Mouse (Mus musculus) kidney, postnatal 0 days (tissue): ENCODE measurements at regions not wholly inside any gene's neighbourhood (a gene's known extent, or its start where the extent isn't known, plus 50 kb on each side); places are given as distances from the start of the nearest gene placed in this dataset.

Experiments
- ATAC-seq: fragments of 200-750 bp; cut with Nextera tagmentation; replicated peaks from 2 replicates; pipeline ENCODE4 v1.8.0; 2017; ENCODE audit warnings: low read depth, moderate number of reproducible peaks, moderate TSS enrichment, moderate library complexity; ENCODE audit not compliant: low FRiP score
- DNase-seq: peaks from one replicate; pipeline ENCODE4 v3.0.0-alpha.2; 2016; ENCODE audit warnings: low spot score
- H3K27ac ChIP-seq: fragments of 300-500 bp; sonication (generic); 2 replicates; pipeline ENCODE4 v1.5.1; 2014; ENCODE audit warnings: mild to moderate bottlenecking
- H3K27me3 ChIP-seq: fragments of 300-500 bp; sonication (generic); 2 replicates; pipeline ENCODE4 v1.6.1; 2014; ENCODE audit warnings: low read length, mixed read lengths; ENCODE audit not compliant: insufficient read depth
- H3K36me3 ChIP-seq: fragments of 300-500 bp; sonication (generic); 2 replicates; pipeline ENCODE4 v1.6.1; 2014; ENCODE audit warnings: low read length, mixed read lengths; ENCODE audit not compliant: insufficient read depth
- H3K4me1 ChIP-seq: fragments of 300-500 bp; sonication (generic); replicated peaks from 2 replicates; pipeline ENCODE4 v1.6.1; 2014; ENCODE audit warnings: antibody characterized with exemption, low read length, mixed read lengths; ENCODE audit not compliant: insufficient read depth
- H3K4me2 ChIP-seq: fragments of 300-500 bp; sonication (generic); 2 replicates; pipeline ENCODE4 v1.6.1; 2014; ENCODE audit warnings: mild to moderate bottlenecking, low read length, moderate library complexity, mixed read lengths
- H3K4me3 ChIP-seq: fragments of 300-500 bp; sonication (generic); replicated peaks from 2 replicates; pipeline ENCODE4 v1.5.1; 2014; ENCODE audit warnings: low read depth, low read length
- H3K9ac ChIP-seq: fragments of 300-500 bp; sonication (generic); 2 replicates; pipeline ENCODE4 v1.6.1; 2014; ENCODE audit warnings: low read depth, low read length
- H3K9me3 ChIP-seq: fragments of 300-500 bp; sonication (generic); replicated peaks from 2 replicates; pipeline ENCODE4 v1.6.1; 2016; ENCODE audit warnings: low read length, inconsistent platforms, mixed read lengths
- CTCF ChIP-seq: IDR thresholded peaks from 2 replicates; pipeline ENCODE4 v1.5.1; 2016; ENCODE audit warnings: antibody characterized with exemption, low read depth, mild to moderate bottlenecking, moderate library complexity
- WGBS: fragments of 180-500 bp; shearing (Covaris S2); extraction: QIAGEN DNeasy Blood & Tissue Kit; methylation state at CpG from one replicate; pipeline ENCODE4 v1.1.7; 2014; 5-methylcytosine and 5-hydroxymethylcytosine counted together

DNA sequence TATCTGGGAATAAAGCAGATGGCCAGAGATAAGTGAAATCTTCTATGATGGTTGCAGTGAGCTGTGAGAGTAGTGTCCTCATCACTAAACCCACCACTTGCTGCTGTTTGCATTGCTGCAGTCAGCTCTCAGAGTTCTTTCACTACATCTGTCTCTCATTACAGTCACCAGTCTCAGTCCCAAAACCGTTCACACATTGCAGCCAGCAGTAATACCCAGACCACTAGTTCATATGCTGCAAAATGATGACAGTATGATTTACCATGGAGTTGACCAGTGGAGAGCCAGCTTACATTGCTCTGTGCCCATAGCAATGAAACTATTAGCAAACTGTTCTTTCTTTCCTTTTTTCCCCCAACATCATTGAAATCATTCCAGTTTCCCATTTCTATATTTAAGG is 718.6 kb downstream of the Tlr4 start:
- Histone ChIP-seq H3K27ac (no peak overlapping the region), H3K9ac (no peak overlapping the region), H3K27me3 (no peaks in the 10 kb centered on the region), H3K4me3 (no peak overlapping the region), H3K4me1 (no peaks in the 10 kb centered on the region), H3K36me3 (no peaks in the 10 kb centered on the region), H3K4me2 (no peak overlapping the region), H3K9me3 (no peaks in the 10 kb centered on the region)
- ATAC-seq (no peak), DNase-seq (no peak)
- 72% methylated on average over 1 of the region's 1 CpGs for WGBS
- TF ChIP-seq CTCF: no peak

- no peak overlapping the region for H3K27ac ChIP-seq
- H3K36me3 ChIP-seq: no peaks in the 10 kb centered on the region
- TF ChIP-seq CTCF: no peak
- H3K4me1 ChIP-seq: no peaks in the 10 kb centered on the region
- no peaks in the 10 kb centered on the region for H3K9me3 ChIP-seq
- H3K4me2 ChIP-seq: no peak overlapping the region
- DNase-seq (no peak), ATAC-seq (no peak)
- WGBS: 85% methylated on average over 1 of the region's 1 CpGs
- H3K9ac ChIP-seq: no peak overlapping the region
- no peaks in the 10 kb centered on the region for H3K27me3 ChIP-seq
- H3K4me3 ChIP-seq: no peak overlapping the region
Observed at GRCm38 (mm10) chr4:67547957-67548356, 720.6 kb downstream of the Tlr4 start.

DNA sequence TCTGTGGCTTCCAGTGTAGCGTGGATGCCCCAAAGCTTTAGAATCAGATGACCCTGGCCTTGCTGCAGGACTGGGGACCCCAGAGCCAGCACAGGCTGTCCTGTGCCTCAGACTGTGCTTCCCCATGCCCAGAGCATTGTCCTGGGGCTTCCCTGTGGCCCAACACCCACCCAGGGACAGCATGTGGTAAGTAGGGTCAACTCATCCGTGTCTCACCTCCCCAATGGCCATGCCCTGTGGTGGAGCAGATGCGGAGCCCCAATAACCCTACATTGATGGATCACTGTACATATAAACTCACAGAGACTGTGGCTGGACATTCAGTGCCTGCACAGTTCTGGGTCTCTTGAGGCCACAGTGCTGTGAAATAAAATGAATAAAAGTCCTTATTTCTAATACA is 726.1 kb downstream of the Tlr4 start:
- H3K9me3 ChIP-seq: no peaks in the 10 kb centered on the region
- no peak overlapping the region for H3K9ac ChIP-seq
- no peak for TF ChIP-seq CTCF
- no peak overlapping the region for H3K4me3 ChIP-seq
- no peaks in the 10 kb centered on the region for H3K36me3 ChIP-seq
- no peak overlapping the region for H3K4me2 ChIP-seq
- ATAC-seq (no peak), DNase-seq (no peak)
- H3K27ac ChIP-seq: no peak overlapping the region
- H3K4me1 ChIP-seq: no peaks in the 10 kb centered on the region
- no peaks in the 10 kb centered on the region for H3K27me3 ChIP-seq
- 82% methylated on average over 3 of the region's 3 CpGs for WGBS

- Histone ChIP-seq H3K4me3 (no peak overlapping the region), H3K4me1 (no peaks in the 10 kb centered on the region), H3K9me3 (no peaks in the 10 kb centered on the region), H3K4me2 (no peak overlapping the region), H3K27me3 (no peaks in the 10 kb centered on the region), H3K36me3 (no peaks in the 10 kb centered on the region), H3K9ac (no peak overlapping the region), H3K27ac (no peak overlapping the region)
- whole genome bisulfite sequencing: 81% methylated on average over 3 of the region's 3 CpGs
- no peak for TF ChIP-seq CTCF
- ATAC-seq (no peak), DNase-seq (no peak)
Observed at GRCm38 (mm10) chr4:67574816-67575215, 747.4 kb downstream of the Tlr4 start.

DNA sequence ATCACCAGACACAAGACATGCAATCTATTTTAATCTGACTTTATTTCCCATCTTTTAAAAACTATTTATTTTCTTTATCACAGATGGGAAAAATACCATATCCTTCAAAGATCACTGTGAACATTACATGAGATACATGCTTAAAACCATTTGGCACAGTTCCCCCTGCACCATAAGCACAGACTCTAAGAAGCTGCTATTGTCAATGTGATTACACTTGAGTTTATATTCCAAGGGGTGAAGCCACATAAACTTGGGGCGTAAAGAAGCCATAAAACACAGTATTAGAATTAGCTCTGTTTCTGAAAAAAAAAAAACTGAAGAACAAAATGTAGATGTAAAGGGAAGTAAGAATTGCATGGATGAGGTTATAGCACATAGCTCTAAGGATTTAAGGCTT is 762.1 kb downstream of the Tlr4 start:
- WGBS: 48% methylated on average over 1 of the region's 1 CpGs
- Histone ChIP-seq H3K9ac (no peak overlapping the region), H3K27ac (no peak overlapping the region), H3K36me3 (no peaks in the 10 kb centered on the region), H3K4me2 (no peak overlapping the region), H3K9me3 (no peaks in the 10 kb centered on the region), H3K27me3 (no peaks in the 10 kb centered on the region), H3K4me1 (no peaks in the 10 kb centered on the region), H3K4me3 (no peak overlapping the region)
- DNase-seq (no peak), ATAC-seq (no peak)
- TF ChIP-seq CTCF: no peak

DNA sequence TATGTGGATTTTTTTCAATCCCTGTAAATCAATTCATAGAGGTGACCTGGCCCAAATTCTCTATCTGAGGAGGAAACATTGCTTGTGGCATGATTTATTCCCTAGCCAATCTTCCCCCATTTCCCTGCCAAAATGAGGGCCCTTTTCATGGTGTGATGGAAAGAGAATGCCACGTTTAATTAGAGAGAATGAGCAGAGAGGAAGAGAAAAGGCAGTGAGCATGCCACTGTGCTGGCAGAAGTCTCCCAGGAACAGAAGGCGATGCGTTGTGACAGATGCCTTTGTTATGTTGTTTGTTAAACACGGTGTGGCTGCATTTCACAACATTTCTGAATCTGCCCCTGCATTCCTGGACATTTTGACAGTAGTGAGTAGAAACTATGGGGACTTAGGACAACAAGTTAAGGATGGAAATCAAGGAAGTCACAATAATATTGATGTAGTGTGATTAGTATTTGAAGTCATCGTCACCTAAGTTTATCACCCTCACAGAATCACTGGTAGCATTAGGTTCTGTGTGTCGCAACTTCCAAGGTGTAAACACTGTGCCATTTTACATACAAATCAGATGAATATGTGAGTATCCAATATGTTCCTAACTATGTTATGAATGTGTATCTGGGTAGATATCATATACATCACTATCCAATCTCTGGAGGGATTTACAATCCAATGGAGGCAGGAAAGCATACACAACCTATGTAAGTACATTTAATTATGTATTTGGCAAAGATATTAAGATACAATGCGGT is 762.8 kb downstream of the Tlr4 start:
- 68% methylated on average over 7 of the region's 7 CpGs for WGBS
- no peaks in the 10 kb centered on the region for H3K4me1 ChIP-seq
- H3K9me3 ChIP-seq: no peaks in the 10 kb centered on the region
- no peak overlapping the region for H3K9ac ChIP-seq
- H3K27ac ChIP-seq: no peak overlapping the region
- ATAC-seq: no peak
- no peaks in the 10 kb centered on the region for H3K36me3 ChIP-seq
- no peak overlapping the region for H3K4me2 ChIP-seq
- no peak for DNase-seq
- no peak overlapping the region for H3K4me3 ChIP-seq
- H3K27me3 ChIP-seq: no peaks in the 10 kb centered on the region
- no peak for TF ChIP-seq CTCF

GRCm38 (mm10) chr4:67607166-67607565 is 779.8 kb downstream of the Tlr4 start:
- no peak for TF ChIP-seq CTCF
- no peaks in the 10 kb centered on the region for H3K4me1 ChIP-seq
- no peaks in the 10 kb centered on the region for H3K36me3 ChIP-seq
- H3K9ac ChIP-seq: no peak overlapping the region
- H3K9me3 ChIP-seq: no peaks in the 10 kb centered on the region
- no peak for ATAC-seq
- no peak for DNase-seq
- no peak overlapping the region for H3K4me3 ChIP-seq
- H3K4me2 ChIP-seq: no peak overlapping the region
- no peaks in the 10 kb centered on the region for H3K27me3 ChIP-seq
- no peak overlapping the region for H3K27ac ChIP-seq
